ENCODE assay signal across 8 mouse cellular contexts in genomic region chr10:128376455-128377211, GRCm38 (mm10). TPM values are rescaled to one million over a fixed set of nuclear protein-coding genes. Genes with fewer than 3 reads are reported as not detected.
DNase-seq lines count a peak whose midpoint lies in the region; ATAC-seq lines count a peak whose summit lies in the region.

Gene Ankrd52, plus strand, starts transcription at chr10:128377115.

- H3K4me1 ChIP-seq in hindbrain, embryonic 12.5 days = peaks cover 23% of the 10 kb centered on the region

- peak within 1 kb of the TSS; percentile 55 for H3K4me2 ChIP-seq in hindbrain, embryonic 12.5 days (replicated peaks)

- peak within 1 kb of the TSS; percentile 100 for H3K9ac ChIP-seq in hindbrain, embryonic 12.5 days

- DNase-seq in NIH3T3 (ENCODE audit: low read depth) = peak; percentile 95
- peak; percentile 87 for DNase-seq in cerebellum, adult 9-11 months
- DNase-seq in frontal cortex, adult 2 months (ENCODE audit: extremely low spot score in 1 of 2, low spot score in 1 of 2) = peak in 1 of 2 experiments; percentile 75
- DNase-seq in layer of hippocampus, postnatal 25 days (ENCODE audit: extremely low spot score in 1 of 2, low spot score in 1 of 2) = peak; percentile 77 to 86
- DNase-seq in lung, postnatal 25 days (ENCODE audit: low spot score) = peak; percentile 84
- DNase-seq in retina, postnatal 1 day = peak; percentile 87
- DNase-seq in urinary bladder, adult 18-20 months (ENCODE audit: low spot score in 2 of 2) = peak; percentile 74 to 83

- peak; percentile 93 for ATAC-seq in hindbrain, embryonic 12.5 days (ENCODE audit: low FRiP score)

- H3K27me3 ChIP-seq in hindbrain, embryonic 12.5 days = no peaks in the 10 kb centered on the region

- H3K9me3 ChIP-seq in hindbrain, embryonic 12.5 days (replicated peaks) = no peaks in the 10 kb centered on the region

- under 1% methylated on average over 46 of the region's 73 CpGs for WGBS in hindbrain, embryonic 12.5 days

- H3K4me3 ChIP-seq in hindbrain, embryonic 12.5 days = peak within 1 kb of the TSS; percentile 99

- peaks cover 29% of the 10 kb centered on the region for H3K36me3 ChIP-seq in hindbrain, embryonic 12.5 days

- H3K27ac ChIP-seq in hindbrain, embryonic 12.5 days = peak within 1 kb of the TSS; percentile 97

RNA-seq across cellular contexts. Expression of gene Ankrd52, which starts in this region (rescaled TPM):
- polyA plus RNA-seq in frontal cortex, adult 2 months (2012; rRNA removed) = 31.9 and 32.6 TPM in 2 replicates
- polyA plus RNA-seq in hindbrain, embryonic 12.5 days (2016; fragmentation: Nextera tagmentation; extraction: Ambion mirVana) = 13.6 and 13.7 TPM in 2 replicates
- 10 to 100 TPM; 54.7 to 69.5 TPM for total RNA-seq in layer of hippocampus, postnatal 25 days (2021)
